Mouse (Mus musculus) heart, adult 2 months (tissue): ENCODE data around the gene Pbld1.

Source experiments
- CTCF ChIP-seq: fragments of 200-600 bp; IDR thresholded peaks from 2 replicates; pipeline ENCODE4 v1.8.1; 2022; ENCODE audit warnings: antibody characterized with exemption, mild to moderate bottlenecking, moderate library complexity
- POLR2A ChIP-seq: fragments of 200-500 bp; IDR thresholded peaks from 2 replicates; pipeline ENCODE4 v1.6.1; 2011; ENCODE audit warnings: mild to moderate bottlenecking, low read depth, low read length, control low read depth; ENCODE audit not compliant: insufficient read depth

DNA sequence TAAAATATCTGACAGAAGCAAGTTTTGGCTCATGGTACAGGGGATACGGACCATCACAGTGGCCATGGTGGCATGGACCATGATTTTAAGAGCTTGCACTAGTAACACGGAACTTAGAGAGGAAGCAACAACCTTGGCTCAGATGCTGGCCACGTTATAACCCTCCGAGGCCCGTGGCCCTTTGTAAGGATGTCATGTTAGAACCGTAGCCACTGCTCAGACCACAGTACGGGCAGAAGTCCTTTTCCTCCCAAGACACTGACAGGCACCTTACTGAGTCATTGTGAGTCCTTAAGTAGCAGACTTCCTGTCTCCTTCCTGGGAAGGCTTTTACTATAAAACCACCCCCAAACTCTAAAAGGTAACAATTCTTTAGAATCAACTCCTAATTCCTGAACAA, 8.7 kb upstream of the Pbld1 start:
- TF ChIP-seq CTCF: no peak
- TF ChIP-seq POLR2A: no peak
